8 mouse cellular contexts compared by ENCODE assay signal in the genomic region with DNA sequence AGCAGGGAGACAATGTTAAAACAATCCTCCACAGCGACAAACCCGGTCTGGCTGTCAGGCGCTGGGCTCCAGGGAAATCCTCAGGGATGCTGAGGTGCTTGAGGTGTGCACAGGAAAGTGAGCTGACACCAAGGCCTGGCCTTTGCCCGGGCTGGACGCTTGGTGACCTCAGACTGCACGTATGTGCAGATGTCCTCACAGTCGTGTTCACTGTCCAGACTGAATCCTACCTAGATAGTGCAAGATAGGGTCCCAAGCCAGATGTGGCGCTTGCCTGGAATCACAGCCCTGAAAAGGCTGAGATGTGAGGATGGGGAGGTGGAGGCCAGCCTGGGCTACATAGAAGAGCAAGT. TPM values are rescaled to one million over a fixed set of nuclear protein-coding genes. Genes with fewer than 3 reads are reported as not detected.
DNase-seq lines count a peak whose midpoint lies in the region; ATAC-seq and TF ChIP-seq lines count a peak whose summit lies in the region.

No protein-coding gene starts in this region.

- no peaks in the 10 kb centered on the region for H3K27me3 ChIP-seq in kidney, embryonic 14.5 days (ENCODE audit: control insufficient read depth, insufficient read depth, low read length)
- no peaks in the 10 kb centered on the region for H3K27me3 ChIP-seq in hindbrain, postnatal 0 days (ENCODE audit: insufficient read depth, low read length)
- no peaks in the 10 kb centered on the region for H3K27me3 ChIP-seq in midbrain, embryonic 16.5 days (ENCODE audit: control insufficient read depth, insufficient read depth, low read depth, low read length)

- H3K4me1 ChIP-seq in kidney, embryonic 14.5 days (ENCODE audit: control insufficient read depth, insufficient read depth, low read length), result 0 out of 2 replicates have a peak, but pooled peaks cover 5% of the 10 kb centered on the region
- 0 out of 2 replicates have a peak, but pooled peaks cover 2% of the 10 kb centered on the region for H3K4me1 ChIP-seq in cortical plate, adult 2 months (ENCODE audit: control insufficient read depth, insufficient read depth, low read length)
- H3K4me1 ChIP-seq in hindbrain, postnatal 0 days (ENCODE audit: insufficient read depth, low read length), result peaks cover 3% of the 10 kb centered on the region; the same call in 1 of the 2 replicates
- peaks cover 13% of the 10 kb centered on the region for H3K4me1 ChIP-seq in midbrain, embryonic 16.5 days (ENCODE audit: control insufficient read depth, insufficient read depth, low read length)

- no peak for TF ChIP-seq CTCF in cortical plate, adult 2 months (IDR thresholded peaks at IDR 0.05; ENCODE audit: extremely low read depth, insufficient read depth, low read length)
- TF ChIP-seq CTCF in hindbrain, postnatal 0 days (IDR thresholded peaks at IDR 0.05; ENCODE audit: low read depth), result no peak

- no peak for DNase-seq in kidney, postnatal 10 days
- DNase-seq in hindbrain, postnatal 0 days (ENCODE audit: low spot score), result no peak
- DNase-seq in adrenal gland, adult 2 months, result no peak
- no peak for DNase-seq in left cerebral cortex, postnatal 25 days (ENCODE audit: low spot score in 2 of 2)
- DNase-seq in kidney, adult 18-20 months, result no peak

- peak; percentile 63 for ATAC-seq in kidney, embryonic 14.5 days (ENCODE audit: low FRiP score, low TSS enrichment)
- peak; percentile 71 for ATAC-seq in hindbrain, postnatal 0 days
- peak; percentile 79; the same call in 1 of the 2 replicates for ATAC-seq in midbrain, embryonic 16.5 days

- no peaks in the 10 kb centered on the region for H3K36me3 ChIP-seq in kidney, embryonic 14.5 days (ENCODE audit: control insufficient read depth, insufficient read depth, low read length)
- no peaks in the 10 kb centered on the region for H3K36me3 ChIP-seq in hindbrain, postnatal 0 days (ENCODE audit: insufficient read depth, low read length)
- H3K36me3 ChIP-seq in midbrain, embryonic 16.5 days (ENCODE audit: control insufficient read depth, insufficient read depth, low read length), result no peaks in the 10 kb centered on the region

- 4% methylated on average over 8 of the region's 8 CpGs for WGBS in kidney, embryonic 14.5 days
- 7% methylated on average over 8 of the region's 8 CpGs for WGBS in hindbrain, postnatal 0 days
- 2% methylated on average over 8 of the region's 8 CpGs for WGBS in midbrain, embryonic 16.5 days

- H3K9ac ChIP-seq in kidney, embryonic 14.5 days (ENCODE audit: low read depth, low read length), result peak overlapping the region; percentile 87; the same call in 1 of the 2 replicates
- H3K9ac ChIP-seq in hindbrain, postnatal 0 days (replicated peaks; ENCODE audit: low read length), result peak overlapping the region; percentile 79
- peak overlapping the region; percentile 97 for H3K9ac ChIP-seq in midbrain, embryonic 16.5 days (ENCODE audit: low read depth, low read length)

- no peaks in the 10 kb centered on the region for H3K9me3 ChIP-seq in kidney, embryonic 14.5 days (ENCODE audit: control insufficient read depth, low read length)
- H3K9me3 ChIP-seq in hindbrain, postnatal 0 days (ENCODE audit: low read length), result no peaks in the 10 kb centered on the region
- no peaks in the 10 kb centered on the region for H3K9me3 ChIP-seq in midbrain, embryonic 16.5 days (replicated peaks; ENCODE audit: control insufficient read depth, low read length, poor library complexity, severe bottlenecking)

- TF ChIP-seq POLR2A in cortical plate, adult 2 months (IDR thresholded peaks at IDR 0.05; ENCODE audit: extremely low read depth, insufficient read depth, low read length), result no peak

- peak overlapping the region; percentile 88 for H3K4me2 ChIP-seq in kidney, embryonic 14.5 days (replicated peaks; ENCODE audit: low read depth, low read length)
- peak overlapping the region; percentile 85 for H3K4me2 ChIP-seq in hindbrain, postnatal 0 days (ENCODE audit: low read depth, low read length)
- peak overlapping the region; percentile 92 for H3K4me2 ChIP-seq in midbrain, embryonic 16.5 days (ENCODE audit: low read length)

- intact Hi-C loops in left cerebral cortex, postnatal 25 days (cut with DNase I), result loop anchor here (2.0 to 5.0 kb wide), 2 partner anchors 23 to 252 kb away; partner anchors contain the start of genes Map2k5 and Skor1

- H3K4me3 ChIP-seq in kidney, embryonic 14.5 days (ENCODE audit: low read length), result peak overlapping the region; percentile 90
- peak overlapping the region; percentile 70 for H3K4me3 ChIP-seq in cortical plate, adult 2 months (ENCODE audit: insufficient read depth, low read length)
- peak overlapping the region; percentile 66 for H3K4me3 ChIP-seq in hindbrain, postnatal 0 days (ENCODE audit: low read length)
- H3K4me3 ChIP-seq in midbrain, embryonic 16.5 days (ENCODE audit: low read depth, low read length), result peak overlapping the region; percentile 94

- H3K27ac ChIP-seq in kidney, embryonic 14.5 days (ENCODE audit: low read depth, low read length), result 0 out of 2 replicates have a peak overlapping the region, but pooled peaks have one; percentile 84
- peak overlapping the region; percentile 43; the same call in 1 of the 2 replicates for H3K27ac ChIP-seq in cortical plate, adult 2 months (ENCODE audit: insufficient read depth, low read length)
- peak overlapping the region; percentile 85; the same call in 1 of the 2 replicates for H3K27ac ChIP-seq in hindbrain, postnatal 0 days
- H3K27ac ChIP-seq in midbrain, embryonic 16.5 days (ENCODE audit: low read length), result peak overlapping the region; percentile 85

RNA-seq across cellular contexts. Expression of gene 2300009A05Rik, which starts 0.4 kb away (rescaled TPM):
- 55.1 and 56.4 TPM in 2 replicates for polyA plus RNA-seq in kidney, embryonic 14.5 days (2014; fragmentation: Nextera tagmentation; extraction: Ambion mirVana)
- polyA plus RNA-seq in cortical plate, adult 2 months (2012; rRNA removed), result 29.6 and 35.2 TPM in 2 replicates
- 44.4 and 52.2 TPM in 2 replicates for total RNA-seq in hindbrain, postnatal 0 days (2014; rRNA removed)
- polyA plus RNA-seq in hindbrain, postnatal 0 days (2015; fragmentation: Nextera tagmentation; extraction: Ambion mirVana), result 89.7 and 94.7 TPM in 2 replicates
- polyA plus RNA-seq in midbrain, embryonic 16.5 days (2015; fragmentation: Nextera tagmentation; extraction: Ambion mirVana), result 60.2 and 61.7 TPM in 2 replicates
- 10 to 100 TPM; 43.3 to 50.5 TPM for total RNA-seq in adrenal gland, adult 2 months (2021)
- polyA plus RNA-seq in adrenal gland, adult 2 months (2012; rRNA removed), result 228 and 230 TPM in 2 replicates
- total RNA-seq in left cerebral cortex, postnatal 25 days (2021), result 10 to 100 TPM; 23.3 to 26.6 TPM

RNA-seq across cellular contexts. Expression of gene Map2k5, which starts 21.7 kb away (rescaled TPM):
- polyA plus RNA-seq in kidney, embryonic 14.5 days (2014; fragmentation: Nextera tagmentation; extraction: Ambion mirVana), result 35.3 and 40.3 TPM in 2 replicates
- polyA plus RNA-seq in cortical plate, adult 2 months (2012; rRNA removed), result 32.7 and 33.8 TPM in 2 replicates
- 19.6 and 22.4 TPM in 2 replicates for total RNA-seq in hindbrain, postnatal 0 days (2014; rRNA removed)
- 31.2 and 33.1 TPM in 2 replicates for polyA plus RNA-seq in hindbrain, postnatal 0 days (2015; fragmentation: Nextera tagmentation; extraction: Ambion mirVana)
- 31.2 and 33.2 TPM in 2 replicates for polyA plus RNA-seq in midbrain, embryonic 16.5 days (2015; fragmentation: Nextera tagmentation; extraction: Ambion mirVana)
- 10 to 100 TPM; 23.9 to 31.1 TPM for total RNA-seq in adrenal gland, adult 2 months (2021)
- polyA plus RNA-seq in adrenal gland, adult 2 months (2012; rRNA removed), result 86.9 and 96.0 TPM in 2 replicates
- total RNA-seq in left cerebral cortex, postnatal 25 days (2021), result 10 to 100 TPM; 29.8 to 30.6 TPM
